Mouse (Mus musculus) kidney, postnatal 10 days (tissue): ENCODE measurements at regions not wholly inside any gene's neighbourhood (a gene's known extent, or its start where the extent isn't known, plus 50 kb on each side); places are given as distances from the start of the nearest gene placed in this dataset.

Experiments used
- DNase-seq: peaks from one replicate; pipeline ENCODE4 v3.0.0; 2021; ENCODE audit warnings: mixed read lengths

DNA sequence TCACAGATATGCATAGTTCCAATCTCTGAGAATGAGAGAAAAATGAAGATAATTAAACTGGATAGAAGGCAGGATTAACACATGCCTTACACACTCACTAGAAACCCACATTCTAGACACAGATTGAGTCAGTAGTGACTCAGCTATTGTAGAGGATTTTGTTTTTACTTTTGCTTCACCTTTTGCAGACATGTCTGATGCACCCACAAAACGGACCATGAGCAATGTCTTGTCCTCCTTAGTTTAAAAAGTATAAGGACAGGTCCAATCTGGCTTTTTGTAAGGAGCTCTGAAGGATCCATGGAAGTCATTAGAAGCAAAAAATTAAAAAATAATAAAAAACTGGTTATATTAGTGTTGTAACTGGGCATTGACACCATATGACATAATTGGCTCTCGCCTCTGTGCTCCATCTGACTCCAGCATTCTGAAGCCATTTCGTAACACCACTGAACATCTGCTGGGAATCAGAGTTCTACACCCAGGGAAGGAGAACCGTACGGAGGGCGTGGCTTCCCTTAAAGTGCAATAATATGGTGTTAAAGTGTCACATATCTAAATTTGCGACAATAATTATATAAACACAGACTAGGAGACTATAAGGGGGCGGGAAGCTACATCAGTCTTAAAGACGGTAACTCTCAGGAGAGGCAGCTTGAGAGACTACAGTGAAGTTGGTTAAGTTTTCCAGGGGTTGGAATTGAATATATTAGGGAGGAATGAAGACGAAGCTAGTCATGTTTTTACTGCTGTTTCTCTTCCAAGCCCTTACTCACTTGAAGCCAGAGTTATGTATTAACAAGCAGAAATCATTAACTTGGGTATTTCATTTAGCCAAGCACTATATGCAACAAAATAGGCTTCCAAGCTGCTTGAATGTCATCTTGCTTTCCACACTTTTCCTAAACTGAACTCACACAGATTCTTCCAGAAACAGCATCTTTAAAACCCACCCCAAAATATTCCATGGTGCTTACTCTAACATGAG lies 558.0 kb downstream of the Ebf1 start:
- peak; percentile 34 for DNase-seq

- DNase-seq: no peak
These were observed 559.9 kb downstream of the Ebf1 start for GRCm38 (mm10) chr11:45176971-45177370.

DNA sequence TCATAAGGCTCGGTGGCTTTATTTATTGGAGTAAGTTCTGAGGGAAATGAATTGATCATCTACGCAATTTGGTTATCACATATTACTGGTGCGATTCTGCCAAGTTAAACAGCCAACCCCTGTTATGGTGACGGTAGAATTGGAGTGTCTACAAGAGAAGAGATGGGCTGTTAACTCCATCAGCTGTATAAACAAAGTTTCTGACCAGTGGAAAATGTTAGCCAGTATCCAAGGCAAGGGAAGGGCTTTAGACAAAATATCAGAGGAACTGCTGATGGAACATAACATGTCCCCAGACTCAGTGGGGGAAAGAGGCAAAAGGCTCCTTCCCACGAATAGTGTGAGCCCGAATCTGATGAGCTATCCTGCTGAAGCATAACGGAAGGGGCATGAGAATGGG lies 560.9 kb downstream of the Ebf1 start:
- DNase-seq: no peak

DNA sequence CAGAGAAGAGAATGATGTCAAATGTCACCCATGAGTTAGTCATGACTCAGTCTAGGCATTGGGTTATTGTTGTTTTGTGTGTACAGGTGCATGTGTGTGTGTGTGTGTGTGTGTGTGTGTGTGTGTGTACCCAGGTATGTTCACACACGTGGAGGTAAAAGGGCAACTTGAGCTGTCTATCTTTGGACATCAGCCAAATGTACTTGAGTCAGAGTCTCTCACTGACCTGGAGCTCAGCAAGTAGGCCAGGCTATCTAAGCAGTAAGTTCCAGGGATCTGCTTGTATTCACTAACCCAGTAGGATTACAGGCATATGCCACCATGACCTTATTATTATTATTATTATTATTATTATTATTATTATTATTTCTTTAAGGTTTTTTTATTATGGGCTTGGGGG lies 561.9 kb downstream of the Ebf1 start:
- DNase-seq: no peak

DNA sequence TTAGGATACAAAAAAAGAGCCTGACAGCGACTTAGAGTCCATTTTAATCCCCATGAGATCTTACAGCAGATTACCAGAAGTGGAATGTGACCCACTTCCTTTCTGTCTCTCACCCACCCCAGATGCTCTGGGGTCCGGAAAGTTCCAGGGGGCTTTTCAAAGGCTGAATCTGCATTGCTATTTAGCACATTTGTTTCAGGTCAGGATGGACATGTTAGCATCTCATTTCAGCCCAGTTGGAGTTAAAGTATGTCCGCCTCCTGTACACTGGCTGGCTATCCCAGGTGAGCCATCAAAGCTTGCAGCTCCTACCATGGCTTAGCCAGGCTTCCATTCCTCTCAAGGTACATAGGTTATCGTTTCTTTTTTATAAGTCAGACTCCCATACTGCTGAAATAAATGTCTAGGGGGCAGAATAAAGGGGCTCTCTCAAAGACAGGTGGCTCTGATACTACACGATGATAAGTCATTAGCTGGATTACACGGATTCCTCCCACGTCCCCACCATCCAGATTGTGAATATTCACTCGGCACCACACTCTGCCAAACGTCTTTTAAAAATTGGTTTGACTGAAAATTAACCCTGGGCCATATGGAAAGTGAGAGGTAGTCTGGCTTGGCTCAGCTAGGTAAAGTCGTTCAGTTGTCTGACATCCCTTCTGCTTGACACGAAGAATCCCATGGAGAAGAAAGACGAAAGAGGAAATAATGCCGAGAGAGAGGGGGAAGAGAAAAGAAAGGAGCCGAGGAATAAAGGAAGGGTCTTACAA lies 573.7 kb downstream of the Ebf1 start:
- no peak for DNase-seq

- no peak for DNase-seq
These were observed 574.5 kb downstream of the Ebf1 start for GRCm38 (mm10) chr11:45191392-45192189.

DNA sequence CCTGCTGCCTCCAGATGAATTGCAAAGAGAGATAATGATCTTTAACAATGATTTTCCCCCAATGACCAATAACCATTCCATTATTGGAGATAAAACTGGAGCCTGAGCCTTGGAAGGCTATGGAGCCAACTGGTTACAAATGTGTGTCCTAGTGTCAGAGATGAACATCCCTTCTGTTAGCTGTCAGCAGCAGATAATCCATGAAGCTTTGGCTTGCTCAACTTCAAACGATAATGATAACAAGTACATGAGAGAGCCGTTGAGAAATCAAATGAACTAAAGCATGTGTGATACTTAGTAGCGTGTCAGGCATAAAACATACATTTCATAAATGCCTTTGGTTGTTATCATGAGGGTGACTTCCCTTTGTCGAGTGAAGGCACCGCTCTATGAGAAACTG lies 576.2 kb downstream of the Ebf1 start:
- DNase-seq: no peak

- DNase-seq: no peak
These were observed 582.4 kb downstream of the Ebf1 start for GRCm38 (mm10) chr11:45199520-45199919.

- peak; percentile 16 for DNase-seq
These were observed 583.7 kb downstream of the Ebf1 start for GRCm38 (mm10) chr11:45200714-45201405.

GRCm38 (mm10) chr11:45203446-45203845 lies 586.3 kb downstream of the Ebf1 start:
- DNase-seq: no peak

DNA sequence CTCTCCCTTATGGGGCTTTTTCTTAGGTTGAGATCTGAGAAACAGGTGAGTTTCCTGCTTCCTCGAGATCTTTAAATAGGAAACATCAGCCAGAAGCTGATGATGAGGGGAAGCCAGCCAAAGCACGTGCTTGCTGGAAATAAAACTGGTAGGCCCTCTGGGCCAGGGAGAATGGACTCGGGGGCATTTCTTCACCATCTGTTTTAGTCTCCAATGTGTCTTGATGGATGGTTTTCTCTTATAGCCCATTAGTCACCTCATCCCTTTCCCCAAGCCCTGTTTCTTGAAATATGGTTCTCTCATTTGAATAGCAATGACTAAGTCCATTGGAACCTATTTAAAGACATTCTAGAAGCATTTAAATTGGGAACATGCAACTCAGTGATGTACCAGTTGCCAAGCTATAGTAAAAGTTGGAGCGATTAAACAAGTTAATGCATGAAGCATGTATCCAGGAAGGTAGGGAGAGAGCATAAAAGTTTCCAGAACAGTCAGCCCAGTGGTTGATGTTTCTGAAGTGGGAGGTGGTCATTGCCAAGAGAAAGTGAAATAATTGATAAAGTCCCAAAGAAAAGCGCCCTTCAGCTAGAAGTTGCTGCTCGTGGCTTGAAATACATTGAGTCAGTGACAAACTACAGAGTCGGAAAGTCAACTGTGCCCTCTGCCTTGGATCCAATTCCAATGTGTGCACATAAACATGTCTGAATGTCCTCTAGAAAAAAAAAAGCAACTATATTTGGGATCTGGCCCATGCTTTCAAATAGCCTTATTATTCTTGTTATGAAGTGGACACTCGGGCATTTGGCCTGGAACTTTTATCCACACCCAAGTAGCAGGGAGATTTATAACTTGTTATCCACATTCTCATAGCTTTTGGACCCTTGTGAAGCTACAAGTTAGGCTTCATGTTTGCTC lies 589.8 kb downstream of the Ebf1 start:
- no peak for DNase-seq

DNA sequence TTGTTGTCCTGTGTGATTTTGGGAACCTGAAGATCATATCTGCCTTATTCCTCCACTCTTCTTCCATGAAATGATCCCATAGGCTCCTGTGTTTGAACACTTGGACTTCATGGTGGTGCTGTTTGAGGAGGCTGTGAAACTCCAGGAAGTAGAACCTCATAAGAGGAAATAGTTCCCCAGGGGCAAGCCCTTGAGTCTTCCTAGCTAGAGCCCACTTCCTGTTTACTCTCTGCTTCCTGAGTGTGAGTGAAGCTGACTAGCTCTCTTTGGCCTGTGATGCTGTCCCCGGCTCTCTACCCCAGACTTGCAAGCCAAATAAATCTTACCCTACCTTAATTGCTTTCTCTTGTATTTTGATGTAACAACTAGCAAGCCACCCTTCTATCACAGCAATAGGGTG lies 597.0 kb downstream of the Ebf1 start:
- no peak for DNase-seq

DNA sequence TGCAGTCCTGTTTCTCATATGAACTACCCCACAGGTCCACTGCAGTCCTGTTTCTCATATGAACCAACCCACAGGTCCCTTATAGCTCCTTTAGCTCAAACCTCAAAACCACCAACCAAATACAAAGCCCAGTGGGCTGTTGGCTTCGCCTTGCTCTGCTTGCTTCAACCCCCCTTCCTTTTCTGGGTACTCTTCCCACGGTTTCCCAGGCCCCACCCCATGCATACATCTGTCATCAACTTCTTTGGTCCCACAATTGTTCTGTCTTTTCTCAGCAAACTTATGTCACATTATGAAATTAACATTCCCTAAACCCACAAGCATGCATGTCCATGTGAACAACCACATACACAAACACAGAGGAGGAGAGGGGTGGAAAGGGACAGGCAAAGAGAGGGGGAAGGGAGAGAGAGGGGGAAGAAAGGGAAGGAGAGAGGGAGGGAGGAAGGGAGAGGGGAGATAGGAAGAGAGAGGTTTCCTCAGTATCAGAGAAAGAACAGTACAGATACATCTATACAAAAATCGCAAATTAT lies 599.9 kb downstream of the Ebf1 start:
- DNase-seq: no peak

DNA sequence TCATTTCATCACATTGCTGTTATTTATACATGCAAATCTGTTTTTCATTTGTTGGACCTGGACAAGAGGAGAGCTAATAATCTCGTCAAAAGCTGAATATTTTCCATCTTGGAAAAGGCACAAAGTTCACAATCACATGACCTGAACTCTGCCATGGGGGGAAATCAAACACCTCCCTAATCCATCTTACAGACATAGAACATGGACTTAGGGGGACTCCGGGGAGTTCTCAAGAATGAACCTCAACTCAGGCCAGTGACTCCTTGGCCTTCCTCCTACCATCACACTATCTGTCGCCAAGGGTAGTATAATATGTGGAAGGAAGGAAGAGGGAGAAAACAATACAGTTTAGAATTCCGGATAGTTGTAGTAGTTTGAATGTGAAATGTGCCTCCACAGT lies 602.1 kb downstream of the Ebf1 start:
- no peak for DNase-seq

DNA sequence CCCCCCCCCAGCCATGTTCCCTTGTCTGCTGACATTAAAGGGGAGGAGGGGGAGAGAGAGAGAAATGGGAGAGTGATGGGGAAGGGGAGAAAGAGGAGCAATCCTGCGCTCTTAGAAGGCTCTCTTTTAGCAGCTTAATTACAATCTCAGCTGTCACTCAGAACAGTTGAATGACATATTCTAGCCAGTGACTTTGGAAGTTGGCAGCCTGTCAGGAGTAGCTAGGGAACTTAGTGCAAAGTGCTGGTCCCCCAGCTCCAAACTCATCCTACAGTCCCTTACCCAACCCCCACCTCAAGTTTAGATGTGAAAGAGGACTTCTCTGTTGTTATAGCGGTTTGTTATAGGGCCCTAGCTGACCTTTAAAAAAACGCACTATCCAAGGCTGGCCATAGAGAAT lies 604.9 kb downstream of the Ebf1 start:
- no peak for DNase-seq

DNA sequence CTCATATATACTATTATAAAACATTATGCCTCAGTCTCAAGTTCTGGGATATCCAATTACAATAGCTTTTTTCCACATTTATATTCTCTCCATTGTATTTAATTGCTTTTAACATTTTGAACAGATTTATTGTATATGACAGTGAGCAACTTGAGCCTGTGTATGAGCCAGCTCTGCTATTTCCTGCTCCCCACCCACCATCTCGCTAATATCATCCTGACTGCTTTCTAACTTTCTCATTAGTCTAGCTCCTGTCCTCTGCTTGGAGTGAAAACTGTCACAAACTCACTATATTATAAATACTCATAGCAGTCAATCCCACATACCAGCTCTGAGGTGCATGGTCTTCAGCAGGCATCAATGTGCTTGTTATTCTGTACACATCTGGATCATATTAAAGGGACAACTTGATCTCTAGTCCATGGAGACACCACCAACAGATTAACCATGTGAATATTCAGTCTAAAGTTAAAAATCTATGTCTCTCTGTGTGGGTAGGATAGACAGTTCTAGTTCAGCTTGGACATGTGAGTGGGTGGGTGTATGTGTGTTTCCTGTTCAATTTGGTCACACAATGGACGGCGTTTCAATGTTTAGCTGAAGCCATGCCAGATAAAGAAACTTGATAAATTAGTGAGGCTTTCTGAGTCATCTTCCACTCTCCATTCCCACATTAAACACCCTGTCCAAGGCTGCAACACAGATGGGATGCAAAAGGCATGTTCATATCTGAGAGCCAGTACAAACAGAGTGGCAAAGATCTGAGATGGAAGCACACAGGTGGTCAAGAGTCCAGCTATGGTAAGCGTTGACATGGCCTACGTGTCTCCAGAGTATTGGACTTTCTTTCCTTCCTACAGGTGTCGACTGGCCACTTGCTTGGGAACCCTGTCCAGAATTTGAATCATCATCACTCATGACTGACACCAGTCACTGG lies 616.1 kb upstream of the Clint1 start:
- no peak for DNase-seq

DNA sequence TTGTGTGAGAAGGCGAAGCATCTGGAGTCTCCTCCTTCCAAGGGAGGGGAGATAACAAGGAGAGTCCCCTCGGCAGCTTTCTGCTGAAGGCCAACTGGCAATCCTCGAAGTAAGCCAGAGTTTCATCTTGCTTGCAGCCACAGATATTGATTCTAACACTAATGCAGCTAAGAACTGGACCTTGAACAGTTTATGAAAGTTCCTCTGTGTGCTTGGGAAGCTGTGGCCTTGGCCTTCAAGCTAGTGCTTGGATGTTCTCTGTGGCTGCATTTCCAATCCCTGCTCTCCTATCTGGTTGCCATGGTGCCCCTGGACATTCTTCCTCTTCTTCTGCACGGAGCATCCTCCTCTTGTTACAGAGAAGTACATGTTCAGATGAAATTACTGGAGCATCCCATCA lies 614.8 kb upstream of the Clint1 start:
- DNase-seq: no peak

- peak; percentile 18 for DNase-seq
These were observed 612.8 kb upstream of the Clint1 start for GRCm38 (mm10) chr11:45239044-45239443.

DNA sequence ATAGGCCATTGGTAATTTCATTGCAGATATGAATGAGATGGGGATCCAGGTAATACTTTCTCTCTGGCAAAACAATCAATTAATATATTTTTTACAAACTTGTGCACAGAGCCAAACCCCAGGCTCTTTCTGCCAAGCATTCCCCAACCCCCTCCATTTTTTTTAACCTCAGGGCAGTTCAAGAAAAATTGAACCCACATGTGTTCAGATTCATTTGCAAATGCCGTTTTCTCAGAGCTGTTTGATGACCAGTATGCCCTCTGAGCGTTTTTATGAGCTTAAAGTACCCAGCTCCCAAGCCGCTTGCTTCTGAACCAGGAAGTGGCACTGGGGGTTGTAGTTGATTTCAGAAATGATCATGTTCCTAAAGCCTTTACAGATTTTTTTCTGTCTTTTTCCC lies 611.4 kb upstream of the Clint1 start:
- no peak for DNase-seq

DNA sequence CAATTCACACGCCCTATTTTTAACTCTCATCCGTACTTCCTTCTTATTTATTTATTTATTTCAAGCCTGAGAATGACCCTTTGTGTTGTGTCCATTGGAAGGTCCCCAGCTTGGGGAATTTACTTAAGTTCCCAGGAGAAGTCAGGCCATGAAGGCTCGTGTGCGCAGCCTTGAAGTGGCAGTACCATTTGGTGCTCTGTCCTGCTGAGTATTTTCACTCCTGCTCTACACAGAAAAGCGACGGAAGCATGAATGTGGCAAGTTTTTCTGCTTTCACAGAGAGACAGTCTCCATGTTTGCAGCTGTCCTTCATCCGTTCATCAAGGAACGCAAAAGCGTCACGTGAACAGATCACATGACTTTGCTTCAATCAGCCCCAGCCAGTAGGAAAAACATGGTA lies 610.2 kb upstream of the Clint1 start:
- DNase-seq: no peak
